Mouse (Mus musculus): Measurements from ENCODE around the gene Hacd2.

The Hacd2 gene

DNA sequence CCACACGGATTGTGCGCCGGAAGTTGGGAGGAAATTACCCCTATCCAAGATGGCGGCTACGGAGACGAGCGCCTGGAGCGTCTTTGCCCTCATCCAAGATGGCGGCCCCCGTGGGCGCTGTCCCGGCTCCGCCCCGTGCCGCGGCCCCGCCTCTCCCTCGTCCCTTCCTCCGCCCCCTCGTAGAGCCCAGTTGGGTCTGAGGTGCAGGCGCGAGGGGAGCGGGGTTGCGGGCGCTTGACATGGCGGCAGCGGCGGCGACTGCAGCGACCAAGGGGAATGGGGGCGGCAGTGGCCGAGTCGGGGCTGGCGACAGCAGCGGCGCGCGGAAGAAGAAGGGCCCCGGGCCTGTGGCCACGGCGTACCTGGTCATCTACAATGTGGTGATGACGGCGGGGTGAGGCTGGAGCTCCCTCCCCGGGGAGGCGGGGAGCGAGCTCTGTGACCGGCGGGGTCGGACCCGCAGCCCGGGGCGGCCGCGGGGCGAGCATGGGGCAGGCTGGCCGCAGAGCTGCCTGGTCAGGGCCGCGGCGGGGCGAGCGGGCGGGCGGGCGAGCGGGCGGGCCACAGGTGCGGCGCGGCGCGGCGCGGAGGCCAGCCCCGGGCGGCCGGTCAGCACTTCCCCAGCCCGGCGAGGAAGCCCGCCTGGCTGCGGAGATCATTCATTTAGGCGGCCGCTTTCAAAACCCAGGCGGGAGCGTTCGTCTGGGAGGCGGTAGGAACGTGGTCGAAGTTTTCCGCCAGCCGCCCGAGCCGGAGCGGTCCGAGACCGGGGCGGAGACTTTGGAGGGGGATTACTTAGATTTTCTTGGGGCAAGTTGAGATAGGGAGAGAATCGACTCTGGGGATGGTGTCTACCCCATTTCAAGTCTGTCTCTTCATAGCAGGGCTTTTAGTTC lies at the start of gene Hacd2:
Hacd2 (plus strand) TSS at position 187 of the 896 bp plus-strand sequence.
- DNase-seq: peak; percentile 96

DNA sequence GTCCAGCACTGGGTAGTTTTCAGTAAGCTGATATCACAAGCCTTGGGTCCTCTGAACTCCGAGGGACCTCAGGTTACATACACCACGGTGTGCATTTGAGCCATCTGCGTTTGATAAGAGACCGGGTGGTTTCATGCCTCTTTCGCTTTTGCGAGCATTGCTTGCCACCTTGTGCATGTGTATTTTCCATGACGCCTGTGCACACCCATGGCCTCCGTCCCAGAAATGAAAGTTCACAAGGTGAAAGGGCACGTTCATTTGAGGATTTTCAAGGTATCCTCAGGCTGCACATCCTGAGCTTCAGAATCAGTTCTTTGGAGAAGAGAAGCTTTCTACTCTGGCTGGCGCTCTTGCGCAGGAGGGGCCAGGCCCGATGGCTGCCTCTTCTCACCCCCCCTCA lies 49.8 kb upstream of the Hacd2 start:
- no peak for DNase-seq

DNA sequence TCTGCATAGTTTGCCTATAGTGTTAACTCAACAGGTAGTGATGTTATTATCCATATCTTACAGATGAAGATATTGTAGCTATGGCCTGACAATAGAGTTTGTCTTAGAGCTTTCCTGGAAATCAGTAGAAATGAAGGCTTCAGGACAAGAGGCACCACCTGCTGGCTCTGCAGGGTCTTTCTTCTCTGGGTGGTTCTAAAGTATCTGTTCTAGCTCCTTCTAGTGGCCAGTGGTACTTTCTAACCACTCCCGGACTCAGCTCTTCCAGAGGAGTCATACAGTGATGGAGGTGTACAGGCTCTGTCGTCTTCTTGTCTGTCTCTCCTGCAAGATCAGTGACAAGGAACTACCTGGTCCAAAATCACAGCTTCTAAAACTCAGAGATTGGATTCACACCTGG lies 46.7 kb upstream of the Hacd2 start:
- DNase-seq: no peak

DNA sequence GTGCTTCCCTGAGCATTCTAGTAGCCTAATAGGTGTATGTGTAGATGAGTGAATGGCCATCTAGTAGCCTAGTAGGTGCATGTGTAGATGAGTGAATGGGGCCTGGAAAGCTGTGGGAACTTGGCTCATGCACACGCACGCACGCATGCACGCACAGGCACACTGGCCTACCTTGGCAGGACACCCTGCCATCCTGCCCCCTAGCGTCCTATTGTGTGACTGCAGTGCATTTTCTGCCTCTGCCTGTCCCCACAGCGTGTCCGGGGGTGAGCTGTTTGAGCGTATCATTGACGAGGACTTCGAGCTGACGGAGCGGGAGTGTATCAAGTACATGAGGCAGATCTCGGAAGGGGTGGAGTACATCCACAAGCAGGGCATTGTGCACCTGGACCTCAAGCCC lies 45.6 kb upstream of the Hacd2 start:
- peak; percentile 17 for DNase-seq

DNA sequence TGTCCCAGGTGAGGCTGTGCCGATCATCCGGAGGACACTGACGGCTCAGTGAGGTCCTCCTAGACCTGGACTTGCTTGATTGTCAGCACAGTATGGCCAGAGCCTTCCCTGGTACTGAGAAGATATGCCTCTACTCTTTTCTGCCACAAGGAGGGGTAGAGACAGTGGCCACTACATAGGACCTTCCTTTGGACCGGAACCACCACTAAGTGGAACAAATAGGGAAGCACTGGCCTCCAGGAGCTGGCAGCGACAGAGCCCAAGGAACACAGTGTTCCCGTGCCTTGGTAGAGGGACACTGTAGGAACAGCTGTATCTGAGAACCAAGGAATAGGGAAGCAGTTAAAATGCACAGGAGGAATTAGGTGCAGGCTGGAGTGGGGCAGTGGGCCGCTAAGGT lies 44.2 kb upstream of the Hacd2 start:
- DNase-seq: no peak

- no peak for DNase-seq
Measured at GRCm38 (mm10) chr16:34981009-34981408, 41.2 kb upstream of the Hacd2 start.

GRCm38 (mm10) chr16:34984203-34985030 lies 37.8 kb upstream of the Hacd2 start:
- DNase-seq: no peak

- no peak for DNase-seq
Measured at GRCm38 (mm10) chr16:34985031-34985346, 37.2 kb upstream of the Hacd2 start.

GRCm38 (mm10) chr16:34986211-34986825 lies 35.9 kb upstream of the Hacd2 start:
- no peak for DNase-seq

DNA sequence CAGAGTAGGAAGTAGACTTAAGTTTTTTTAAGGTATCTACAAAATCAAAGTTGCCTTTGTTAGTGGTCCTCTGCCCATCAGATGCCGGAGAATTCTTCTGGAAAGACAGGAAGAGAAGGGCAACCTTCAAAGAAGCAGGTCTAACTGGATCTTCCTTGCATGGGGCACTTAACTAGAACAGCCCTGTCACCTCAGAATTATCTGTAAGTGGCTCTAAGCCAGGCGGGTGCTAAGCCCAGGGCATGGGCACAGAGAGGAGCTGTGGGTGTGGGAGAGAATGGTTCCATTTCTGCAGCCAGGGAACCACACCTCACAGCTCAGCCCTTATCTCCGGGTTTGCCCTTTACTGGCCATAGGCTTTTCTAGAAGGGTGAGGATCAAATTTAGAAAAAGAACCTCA lies 30.9 kb upstream of the Hacd2 start:
- no peak for DNase-seq

GRCm38 (mm10) chr16:34992854-34993253 lies 29.4 kb upstream of the Hacd2 start:
- DNase-seq: no peak

- no peak for DNase-seq
Measured at GRCm38 (mm10) chr16:34993694-34994330, 28.4 kb upstream of the Hacd2 start.

- DNase-seq: no peak
Measured at GRCm38 (mm10) chr16:34994641-34995141, 27.5 kb upstream of the Hacd2 start.

DNA sequence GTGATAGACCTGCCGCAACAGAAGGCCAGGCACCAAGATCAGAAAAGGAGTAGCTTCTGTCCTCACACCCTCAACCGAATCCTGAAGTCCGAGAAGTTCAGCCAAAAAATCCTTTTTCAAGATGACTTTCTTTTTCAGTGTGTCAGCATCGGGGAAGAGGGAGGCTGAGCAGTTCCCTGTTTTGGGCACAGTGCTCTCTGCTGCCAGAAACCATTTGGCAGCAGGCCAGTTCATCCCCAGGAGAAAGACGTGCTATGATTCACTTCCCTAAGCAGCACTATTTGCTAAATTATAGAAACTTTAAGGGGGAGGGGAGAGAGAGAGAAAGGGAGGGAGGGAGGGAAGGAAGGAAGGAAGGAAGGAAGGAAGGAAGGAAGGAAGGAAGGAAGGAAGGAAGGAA lies 26.1 kb upstream of the Hacd2 start:
- DNase-seq: no peak

- no peak for DNase-seq
Measured at GRCm38 (mm10) chr16:34997052-34997451, 25.2 kb upstream of the Hacd2 start.

- no peak for DNase-seq
Measured at GRCm38 (mm10) chr16:34997576-34997975, 24.7 kb upstream of the Hacd2 start.

DNA sequence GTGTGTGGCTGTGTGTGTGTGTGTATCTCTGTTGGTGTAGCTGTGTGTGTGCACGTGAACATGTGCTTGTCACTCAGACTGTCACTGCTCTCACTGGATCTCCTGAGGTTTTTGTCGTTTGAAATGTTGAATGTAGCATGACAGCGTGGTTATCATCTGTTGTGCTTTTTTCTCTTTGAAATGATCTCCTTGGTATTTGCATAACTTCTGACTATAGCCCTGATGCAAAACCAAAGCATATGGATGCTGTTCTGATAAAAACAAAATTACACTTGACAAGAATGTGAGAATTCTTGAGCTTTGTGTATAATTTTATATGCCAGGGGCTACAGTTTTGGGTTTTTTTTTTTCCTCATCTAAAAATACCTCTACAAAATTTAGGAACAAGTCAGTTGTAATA lies 23.2 kb upstream of the Hacd2 start:
- DNase-seq: no peak

DNA sequence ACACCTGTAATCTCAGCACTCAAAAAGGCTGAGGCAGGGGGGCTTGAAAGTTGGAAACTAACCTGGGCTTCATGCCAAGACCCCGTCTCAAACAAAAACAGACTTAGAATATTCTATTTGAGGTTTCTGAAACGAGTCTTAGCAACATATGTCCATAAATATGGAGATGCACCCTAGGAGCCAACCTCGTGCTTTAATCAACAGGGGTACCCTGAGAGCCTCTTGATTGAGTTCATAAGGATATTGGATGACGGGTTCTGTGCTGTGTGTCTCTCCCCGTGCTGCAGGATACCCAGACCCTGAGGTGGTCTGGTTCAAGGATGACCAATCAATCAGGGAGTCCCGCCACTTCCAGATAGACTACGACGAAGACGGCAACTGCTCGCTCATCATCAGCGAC lies 22.2 kb upstream of the Hacd2 start:
- no peak for DNase-seq

GRCm38 (mm10) chr16:35000923-35001560 lies 21.2 kb upstream of the Hacd2 start:
- no peak for DNase-seq

DNA sequence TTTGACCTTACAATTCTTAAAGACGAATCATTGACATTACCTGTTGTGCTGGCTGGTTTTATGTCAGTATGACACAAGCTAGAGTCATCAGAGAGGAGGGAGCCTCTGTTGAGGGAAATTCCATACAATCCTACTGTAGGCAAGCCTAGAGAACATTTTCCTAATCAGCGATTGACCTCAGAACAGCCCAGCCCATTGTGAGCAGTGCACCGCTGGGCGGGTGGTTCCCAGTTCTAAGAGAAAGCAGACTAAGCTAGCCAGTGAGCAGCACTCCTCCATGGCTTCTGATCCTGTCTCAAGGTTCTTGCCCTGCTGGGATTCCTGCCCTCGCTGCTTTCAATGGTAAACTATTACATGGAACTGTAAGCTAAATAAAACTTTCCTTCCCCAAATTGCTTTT lies 17.9 kb upstream of the Hacd2 start:
- no peak for DNase-seq

GRCm38 (mm10) chr16:35004756-35005155 lies 17.5 kb upstream of the Hacd2 start:
- no peak for DNase-seq

DNA sequence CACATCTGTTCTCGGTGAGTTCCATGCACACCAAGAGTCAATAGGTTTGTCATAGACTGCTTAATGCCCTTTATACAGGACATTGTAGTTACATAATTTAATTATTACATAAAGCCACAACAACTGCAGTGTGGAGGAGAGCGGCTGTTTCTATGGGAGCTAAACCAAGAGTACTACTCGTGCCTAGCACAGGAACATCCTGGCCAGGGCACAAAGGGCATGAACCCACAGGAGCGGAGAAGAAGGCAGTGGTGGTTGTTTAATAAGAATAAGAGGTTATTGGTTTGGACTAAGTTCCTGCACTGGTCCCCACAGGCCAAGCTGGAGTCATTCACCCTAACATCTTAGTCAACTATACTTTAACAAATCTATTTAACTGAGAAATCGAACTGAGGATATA lies 16.0 kb upstream of the Hacd2 start:
- DNase-seq: no peak

DNA sequence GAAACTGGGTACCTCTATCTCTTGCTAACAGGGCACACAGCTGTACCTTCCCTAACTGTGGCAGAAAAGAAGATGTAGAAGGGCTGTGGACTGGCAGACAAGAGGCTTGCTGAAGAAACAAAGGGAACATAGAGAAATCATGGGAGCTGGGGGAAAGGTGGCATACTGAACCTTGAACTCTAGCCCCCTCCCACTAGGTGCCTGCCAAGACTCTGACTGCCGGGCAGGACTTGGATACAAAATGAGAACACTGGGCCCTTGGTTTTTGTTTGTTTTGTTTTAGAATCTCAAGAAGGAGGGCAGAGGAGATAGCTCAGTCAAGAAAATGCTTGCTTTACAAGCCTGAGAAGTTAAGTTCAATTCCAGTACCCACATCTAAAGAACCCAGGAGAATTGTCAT lies 14.9 kb upstream of the Hacd2 start:
- no peak for DNase-seq

Data from thymus, postnatal 14 days (tissue).